Mouse (Mus musculus): ENCODE measurements around the gene Phactr1. TPM values are rescaled to one million over a fixed set of nuclear protein-coding genes. Genes with fewer than 3 reads are reported as not detected.

The Phactr1 gene
- polyA plus RNA-seq, 1 experiment: 0.35 TPM

DNA sequence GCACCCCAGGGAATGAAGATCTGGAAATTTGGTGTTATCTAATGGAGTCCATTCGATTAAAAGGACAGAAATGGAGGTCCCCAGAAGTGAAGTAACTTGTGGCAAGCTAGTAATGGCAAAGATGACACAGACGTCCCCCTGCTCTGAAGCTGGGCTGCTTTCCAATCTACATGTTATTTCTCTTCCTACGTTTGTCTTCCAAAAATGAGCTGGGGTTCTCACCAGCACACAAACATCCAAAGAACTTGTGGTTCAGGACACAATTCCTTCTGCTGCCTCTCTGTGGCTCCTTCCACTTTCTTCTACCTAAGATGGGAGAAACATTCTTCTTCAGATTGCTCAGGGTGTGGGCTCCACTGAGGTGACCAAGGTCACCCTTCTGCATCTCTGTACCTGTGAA is 368.1 kb downstream of the Phactr1 start:
- Histone ChIP-seq H3K4me1 (ENCODE audit: control insufficient read depth, insufficient read depth, low read length) (no peaks in the 10 kb centered on the region), H3K27ac (ENCODE audit: control insufficient read depth, insufficient read depth, low read depth, low read length, poor library complexity) (no peak overlapping the region), H3K4me3 (replicated peaks; ENCODE audit: control insufficient read depth, low read depth, low read length) (no peak overlapping the region)
- TF ChIP-seq POLR2A (IDR thresholded peaks at IDR 0.05; ENCODE audit: borderline replicate concordance, control insufficient read depth, low read depth, low read length) (no peak), CTCF (IDR thresholded peaks at IDR 0.05; ENCODE audit: control insufficient read depth, insufficient read depth, low read length) (no peak)
- WGBS: 67% methylated on average over 3 of the region's 3 CpGs

- WGBS: 76% methylated on average over 1 of the region's 1 CpGs
- H3K4me1 ChIP-seq (ENCODE audit: control insufficient read depth, insufficient read depth, low read length): no peaks in the 10 kb centered on the region
- H3K4me3 ChIP-seq (replicated peaks; ENCODE audit: control insufficient read depth, low read depth, low read length): no peak overlapping the region
- no peak for TF ChIP-seq POLR2A (IDR thresholded peaks at IDR 0.05; ENCODE audit: borderline replicate concordance, control insufficient read depth, low read depth, low read length)
- no peak for TF ChIP-seq CTCF (IDR thresholded peaks at IDR 0.05; ENCODE audit: control insufficient read depth, insufficient read depth, low read length)
- no peak overlapping the region for H3K27ac ChIP-seq (ENCODE audit: control insufficient read depth, insufficient read depth, low read depth, low read length, poor library complexity)
Observed at GRCm38 (mm10) chr13:43053201-43053600, 372.8 kb downstream of the Phactr1 start.

DNA sequence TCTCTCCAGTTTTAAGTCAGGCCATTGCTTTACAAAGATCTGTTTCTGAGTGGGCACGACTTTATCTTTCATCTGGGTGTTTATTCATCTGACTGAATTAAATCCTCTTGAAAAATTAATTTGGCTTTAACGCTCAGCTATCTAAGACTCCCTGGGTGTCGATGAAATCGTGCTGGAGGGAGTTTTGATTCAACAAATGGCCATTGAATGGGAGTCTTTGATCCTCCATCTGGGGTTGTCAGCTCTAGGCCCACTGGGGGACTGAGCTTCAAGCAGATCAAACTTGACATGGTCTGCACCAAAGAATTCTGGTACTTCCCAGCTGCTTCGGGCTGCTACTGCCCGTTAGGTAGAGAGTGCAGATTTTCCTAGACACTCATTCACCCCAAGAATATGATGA is 374.7 kb downstream of the Phactr1 start:
- TF ChIP-seq POLR2A (IDR thresholded peaks at IDR 0.05; ENCODE audit: borderline replicate concordance, control insufficient read depth, low read depth, low read length) (no peak), CTCF (IDR thresholded peaks at IDR 0.05; ENCODE audit: control insufficient read depth, insufficient read depth, low read length) (no peak)
- WGBS: 73% methylated on average over 6 of the region's 6 CpGs
- Histone ChIP-seq H3K4me3 (replicated peaks; ENCODE audit: control insufficient read depth, low read depth, low read length) (no peak overlapping the region), H3K27ac (ENCODE audit: control insufficient read depth, insufficient read depth, low read depth, low read length, poor library complexity) (no peak overlapping the region), H3K4me1 (ENCODE audit: control insufficient read depth, insufficient read depth, low read length) (no peaks in the 10 kb centered on the region)

DNA sequence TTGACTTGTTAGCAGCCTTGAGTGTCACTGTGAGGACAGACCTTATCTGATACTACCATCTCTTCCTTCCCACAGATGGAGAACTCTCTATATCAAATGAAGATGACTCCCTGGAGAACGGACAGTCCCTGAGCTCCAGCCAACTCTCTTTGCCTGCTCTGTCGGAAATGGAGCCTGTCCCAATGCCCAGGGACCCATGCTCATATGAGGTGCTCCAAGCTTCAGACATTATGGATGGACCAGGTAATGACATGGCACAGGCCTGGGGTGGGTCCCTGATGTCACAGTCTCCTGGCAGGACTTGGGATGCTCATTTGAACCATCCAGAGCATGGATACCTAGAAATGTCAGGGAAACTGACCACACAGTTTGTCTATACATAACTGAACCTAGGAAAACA is 376.7 kb downstream of the Phactr1 start:
- WGBS: 73% methylated on average over 2 of the region's 2 CpGs
- Histone ChIP-seq H3K4me3 (replicated peaks; ENCODE audit: control insufficient read depth, low read depth, low read length) (no peak overlapping the region), H3K27ac (ENCODE audit: control insufficient read depth, insufficient read depth, low read depth, low read length, poor library complexity) (no peak overlapping the region), H3K4me1 (ENCODE audit: control insufficient read depth, insufficient read depth, low read length) (no peaks in the 10 kb centered on the region)
- TF ChIP-seq CTCF (IDR thresholded peaks at IDR 0.05; ENCODE audit: control insufficient read depth, insufficient read depth, low read length): no peak
- TF ChIP-seq POLR2A (IDR thresholded peaks at IDR 0.05; ENCODE audit: borderline replicate concordance, control insufficient read depth, low read depth, low read length): no peak

GRCm38 (mm10) chr13:43063355-43063754 is 382.9 kb downstream of the Phactr1 start:
- 84% methylated on average over 4 of the region's 4 CpGs for WGBS
- Histone ChIP-seq H3K4me1 (ENCODE audit: control insufficient read depth, insufficient read depth, low read length) (no peaks in the 10 kb centered on the region), H3K27ac (ENCODE audit: control insufficient read depth, insufficient read depth, low read depth, low read length, poor library complexity) (no peak overlapping the region), H3K4me3 (replicated peaks; ENCODE audit: control insufficient read depth, low read depth, low read length) (no peak overlapping the region)
- no peak for TF ChIP-seq POLR2A (IDR thresholded peaks at IDR 0.05; ENCODE audit: borderline replicate concordance, control insufficient read depth, low read depth, low read length)
- no peak for TF ChIP-seq CTCF (IDR thresholded peaks at IDR 0.05; ENCODE audit: control insufficient read depth, insufficient read depth, low read length)

- no peak for TF ChIP-seq POLR2A (IDR thresholded peaks at IDR 0.05; ENCODE audit: borderline replicate concordance, control insufficient read depth, low read depth, low read length)
- Histone ChIP-seq H3K27ac (ENCODE audit: control insufficient read depth, insufficient read depth, low read depth, low read length, poor library complexity) (no peak overlapping the region), H3K4me1 (ENCODE audit: control insufficient read depth, insufficient read depth, low read length) (no peaks in the 10 kb centered on the region), H3K4me3 (replicated peaks; ENCODE audit: control insufficient read depth, low read depth, low read length) (no peak overlapping the region)
- 82% methylated on average over 8 of the region's 8 CpGs for WGBS
Observed at GRCm38 (mm10) chr13:43068716-43069265, 388.4 kb downstream of the Phactr1 start.

GRCm38 (mm10) chr13:43070496-43070895 is 390.1 kb downstream of the Phactr1 start:
- no peak for TF ChIP-seq CTCF (IDR thresholded peaks at IDR 0.05; ENCODE audit: control insufficient read depth, insufficient read depth, low read length)
- TF ChIP-seq POLR2A (IDR thresholded peaks at IDR 0.05; ENCODE audit: borderline replicate concordance, control insufficient read depth, low read depth, low read length): no peak
- no peak overlapping the region for H3K27ac ChIP-seq (ENCODE audit: control insufficient read depth, insufficient read depth, low read depth, low read length, poor library complexity)
- H3K4me1 ChIP-seq (ENCODE audit: control insufficient read depth, insufficient read depth, low read length): no peaks in the 10 kb centered on the region
- WGBS: 63% methylated on average over 4 of the region's 4 CpGs
- H3K4me3 ChIP-seq (replicated peaks; ENCODE audit: control insufficient read depth, low read depth, low read length): no peak overlapping the region

DNA sequence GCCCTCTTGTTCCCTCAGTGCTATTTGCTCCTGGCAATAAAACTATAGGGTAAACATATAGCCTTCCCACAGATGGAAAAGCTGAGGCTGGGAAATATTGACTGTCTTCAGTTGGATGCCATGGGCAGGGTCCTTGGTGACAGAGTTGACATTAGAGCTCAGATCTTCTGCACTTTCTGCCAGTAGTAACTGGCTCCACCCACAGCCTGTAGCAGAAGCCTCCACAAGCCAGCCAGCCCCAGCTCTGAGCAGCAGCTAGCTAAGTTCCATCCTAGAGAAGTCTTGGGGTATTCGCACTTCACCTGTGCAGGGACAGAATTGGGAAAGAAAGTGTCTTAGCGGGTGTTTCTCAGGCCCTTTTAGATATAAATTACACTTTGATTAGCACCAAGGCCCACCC is 390.5 kb downstream of the Phactr1 start:
- no peak overlapping the region for H3K27ac ChIP-seq (ENCODE audit: control insufficient read depth, insufficient read depth, low read depth, low read length, poor library complexity)
- TF ChIP-seq CTCF (IDR thresholded peaks at IDR 0.05; ENCODE audit: control insufficient read depth, insufficient read depth, low read length): no peak
- no peak for TF ChIP-seq POLR2A (IDR thresholded peaks at IDR 0.05; ENCODE audit: borderline replicate concordance, control insufficient read depth, low read depth, low read length)
- H3K4me3 ChIP-seq (replicated peaks; ENCODE audit: control insufficient read depth, low read depth, low read length): no peak overlapping the region
- no peaks in the 10 kb centered on the region for H3K4me1 ChIP-seq (ENCODE audit: control insufficient read depth, insufficient read depth, low read length)
- WGBS: 87% methylated on average over 2 of the region's 2 CpGs

GRCm38 (mm10) chr13:43075456-43075855 is 395.0 kb downstream of the Phactr1 start:
- TF ChIP-seq POLR2A (IDR thresholded peaks at IDR 0.05; ENCODE audit: borderline replicate concordance, control insufficient read depth, low read depth, low read length) (no peak), CTCF (IDR thresholded peaks at IDR 0.05; ENCODE audit: control insufficient read depth, insufficient read depth, low read length) (no peak)
- 77% methylated on average over 6 of the region's 6 CpGs for WGBS

More at GRCm38 (mm10) chr13:43075456-43075855, 395.0 kb downstream of the Phactr1 start:
- no peaks in the 10 kb centered on the region for H3K4me1 ChIP-seq (ENCODE audit: control insufficient read depth, insufficient read depth, low read length)
- H3K4me3 ChIP-seq (replicated peaks; ENCODE audit: control insufficient read depth, low read depth, low read length): no peak overlapping the region
- no peak overlapping the region for H3K27ac ChIP-seq (ENCODE audit: control insufficient read depth, insufficient read depth, low read depth, low read length, poor library complexity)

All from bone marrow, adult 2 months (tissue).